Mouse (Mus musculus): ENCODE measurements around the gene Celf1.

The Celf1 gene

DNA sequence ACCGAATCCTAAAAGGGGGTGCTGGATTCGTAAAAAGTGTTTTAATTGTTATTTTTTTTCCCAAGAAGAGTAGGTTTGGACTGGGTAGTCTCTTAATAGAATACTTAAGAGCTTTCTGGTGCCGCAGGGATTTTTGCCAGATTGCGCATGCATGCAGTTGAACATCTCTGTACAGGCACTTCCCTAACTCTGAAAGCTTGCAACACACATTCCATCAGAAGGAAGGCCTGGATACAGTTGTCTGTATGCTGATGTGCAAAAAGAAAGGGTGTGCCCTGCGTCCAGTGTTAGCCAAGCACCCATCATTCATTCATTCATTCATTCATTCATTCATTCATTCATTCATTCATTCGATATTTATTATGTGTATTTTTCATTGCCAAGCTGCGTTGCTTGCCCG is 432 bp upstream of the Celf1 start:
- no peak for DNase-seq (ENCODE audit: low read depth, low spot score)

DNA sequence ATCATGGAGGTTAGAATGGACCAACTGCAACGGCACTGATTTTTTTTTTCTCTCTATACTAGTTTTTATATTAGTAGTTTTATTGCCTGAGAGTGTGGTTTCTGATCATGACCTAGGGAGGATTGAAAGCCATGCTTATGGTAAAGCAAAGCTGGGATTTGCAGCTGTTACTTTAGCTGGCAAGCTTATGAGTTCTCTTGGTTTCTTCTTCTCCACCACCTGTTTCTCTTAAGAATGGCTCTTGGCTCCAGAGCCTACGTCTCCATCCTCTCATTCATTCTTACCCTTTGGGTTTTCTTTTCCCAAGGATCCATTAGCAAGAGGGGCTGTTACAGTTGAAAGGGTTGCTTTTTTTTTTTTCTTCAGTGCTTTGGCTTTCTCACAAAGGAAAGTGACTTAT is 1.6 kb downstream of the Celf1 start:
- no peak for DNase-seq (ENCODE audit: low read depth, low spot score)

DNA sequence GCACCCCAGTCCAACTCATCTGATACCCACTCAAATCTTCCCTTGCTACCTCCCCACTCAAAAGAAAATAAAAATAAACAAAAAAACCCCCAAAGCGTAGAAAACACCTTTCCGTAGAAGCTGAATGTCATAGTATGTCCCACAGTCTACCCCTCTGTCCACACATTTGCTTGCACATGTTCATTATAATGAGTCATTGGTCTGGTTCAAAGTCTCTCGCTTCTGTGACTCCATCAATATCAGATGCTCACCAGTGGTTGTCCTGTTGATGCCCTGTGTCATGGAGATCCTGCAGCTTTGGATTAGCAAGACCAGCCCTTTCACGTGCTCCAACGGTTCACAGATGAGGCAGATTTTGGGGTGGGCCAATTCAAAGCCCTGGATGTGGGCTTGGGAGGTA is 10.0 kb downstream of the Celf1 start:
- DNase-seq (ENCODE audit: low read depth, low spot score): no peak

DNA sequence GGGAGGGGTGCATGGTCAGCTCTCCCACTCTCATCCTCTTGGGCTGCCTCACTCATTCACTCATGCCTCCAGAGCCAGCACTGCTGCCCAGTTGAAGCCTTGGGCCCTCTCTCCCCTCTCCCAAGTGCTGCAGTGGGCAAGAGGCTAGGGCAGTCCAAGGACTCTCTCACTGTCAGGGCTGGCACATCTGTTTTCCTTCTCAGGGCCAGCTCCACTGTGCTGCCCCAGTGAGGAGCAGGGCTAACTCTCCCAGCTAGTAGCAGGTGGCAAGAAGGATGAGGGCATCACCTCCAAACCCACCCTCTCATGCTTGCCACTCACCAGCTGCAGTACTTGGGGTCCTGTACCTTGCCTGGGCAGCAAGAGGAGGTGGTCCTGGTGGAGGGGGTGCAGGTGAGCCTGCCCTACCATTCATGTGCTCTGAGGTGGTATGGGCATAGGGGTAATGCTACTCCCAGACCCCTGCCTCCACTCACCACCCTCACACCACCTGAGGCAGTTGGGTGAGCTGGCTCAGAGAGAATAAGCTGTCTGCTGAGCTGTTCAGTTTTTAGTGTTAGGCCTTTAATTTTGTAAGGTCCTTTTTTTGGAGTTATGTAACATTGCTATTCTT is 10.5 kb downstream of the Celf1 start:
- DNase-seq (ENCODE audit: low read depth, low spot score): no peak

DNA sequence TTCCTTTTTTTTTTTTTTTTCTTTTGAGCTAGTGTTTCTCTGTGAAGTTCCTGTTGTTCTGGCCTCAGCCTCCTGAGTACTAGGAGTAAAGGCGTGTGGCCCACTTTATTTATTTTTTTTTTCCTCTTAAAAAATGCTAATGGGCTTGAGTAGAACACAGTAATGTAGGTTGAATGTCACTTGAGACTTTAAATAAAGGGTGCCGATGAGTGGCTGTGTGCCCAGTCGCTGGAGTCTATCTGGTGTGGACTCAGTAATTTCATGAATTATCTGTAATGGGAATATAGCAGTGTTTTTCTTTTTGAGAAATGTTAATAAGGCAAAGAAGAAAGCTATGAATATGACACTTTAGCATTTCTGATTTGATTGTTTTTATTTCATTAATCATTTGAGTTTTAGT is 13.3 kb downstream of the Celf1 start:
- DNase-seq (ENCODE audit: low read depth, low spot score): no peak

DNA sequence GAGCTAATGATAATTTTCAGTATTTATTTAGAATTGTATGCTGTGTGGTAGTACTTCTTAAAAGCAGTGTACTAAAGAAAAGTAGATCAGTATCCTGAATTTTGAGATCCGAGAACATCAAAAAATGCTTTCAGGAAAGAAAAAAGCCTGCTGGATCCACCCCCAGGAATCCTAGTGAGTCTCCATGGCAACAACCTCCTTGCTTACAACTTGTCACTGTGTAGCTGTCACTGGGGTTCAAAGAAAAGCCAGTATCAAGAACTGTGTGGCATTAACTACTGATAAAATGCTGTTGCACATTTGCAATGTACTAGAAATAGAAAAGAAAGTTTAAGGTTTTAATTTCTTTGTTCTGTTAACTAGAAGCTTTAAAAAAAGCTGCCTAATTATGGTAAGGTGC is 15.9 kb downstream of the Celf1 start:
- no peak for DNase-seq (ENCODE audit: low read depth, low spot score)

DNA sequence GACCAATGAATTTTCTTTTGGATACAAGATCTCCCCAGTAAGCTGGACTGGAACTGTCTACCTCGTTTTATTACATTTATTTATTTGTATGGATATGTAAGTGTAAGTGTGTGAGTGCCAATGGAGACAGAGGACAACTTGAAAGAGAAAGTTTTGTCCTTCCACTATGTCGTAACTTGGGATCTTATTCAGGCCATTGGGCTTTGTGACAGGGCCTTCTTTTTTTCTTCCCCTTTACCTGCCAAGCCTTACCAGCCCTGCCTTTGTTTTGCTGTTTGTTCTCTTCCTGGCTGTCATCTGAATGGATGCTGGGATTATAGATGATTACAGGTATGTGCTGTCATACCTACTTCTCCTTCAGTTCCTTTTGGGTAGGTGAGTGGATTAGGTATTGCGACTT is 18.7 kb downstream of the Celf1 start:
- no peak for DNase-seq (ENCODE audit: low read depth, low spot score)

DNA sequence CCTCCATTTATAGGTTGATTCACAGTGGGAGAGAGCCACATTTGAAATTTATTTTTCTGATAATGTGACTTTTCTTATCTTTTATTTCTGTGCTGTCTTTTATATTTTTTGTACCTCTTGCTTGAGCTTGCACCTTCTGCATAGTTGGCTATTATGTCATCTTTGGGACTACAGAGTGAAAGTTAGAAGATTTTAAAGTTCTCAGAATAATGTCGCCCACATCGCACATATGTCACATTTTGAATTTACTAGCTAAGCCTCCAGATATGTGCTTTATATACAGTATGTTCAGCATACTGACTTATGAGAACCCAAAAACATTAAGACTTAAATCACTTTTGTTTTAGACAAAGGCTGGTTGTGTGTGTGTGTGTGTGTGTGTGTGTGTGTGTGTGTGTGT is 19.8 kb downstream of the Celf1 start:
- no peak for DNase-seq (ENCODE audit: low read depth, low spot score)

DNA sequence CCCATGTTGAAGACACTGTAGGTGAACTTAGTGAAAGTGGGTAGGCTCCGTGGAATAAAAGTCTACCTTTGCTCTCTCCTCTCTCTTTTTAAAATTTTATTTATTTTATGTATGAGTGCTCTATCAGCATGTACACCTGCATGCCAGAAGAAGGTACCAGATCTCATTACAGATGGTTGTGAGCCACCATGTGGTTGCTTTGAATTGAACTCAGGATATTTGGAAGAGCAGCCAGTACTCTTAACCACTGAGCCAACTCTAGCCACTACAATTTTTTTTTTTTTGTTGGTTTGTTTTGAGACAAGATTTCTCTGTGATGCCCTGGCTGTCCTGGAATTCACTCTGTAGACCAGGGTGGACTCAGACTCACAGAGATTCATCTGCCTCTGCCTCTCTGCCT is 23.1 kb downstream of the Celf1 start:
- DNase-seq (ENCODE audit: low read depth, low spot score): no peak

DNA sequence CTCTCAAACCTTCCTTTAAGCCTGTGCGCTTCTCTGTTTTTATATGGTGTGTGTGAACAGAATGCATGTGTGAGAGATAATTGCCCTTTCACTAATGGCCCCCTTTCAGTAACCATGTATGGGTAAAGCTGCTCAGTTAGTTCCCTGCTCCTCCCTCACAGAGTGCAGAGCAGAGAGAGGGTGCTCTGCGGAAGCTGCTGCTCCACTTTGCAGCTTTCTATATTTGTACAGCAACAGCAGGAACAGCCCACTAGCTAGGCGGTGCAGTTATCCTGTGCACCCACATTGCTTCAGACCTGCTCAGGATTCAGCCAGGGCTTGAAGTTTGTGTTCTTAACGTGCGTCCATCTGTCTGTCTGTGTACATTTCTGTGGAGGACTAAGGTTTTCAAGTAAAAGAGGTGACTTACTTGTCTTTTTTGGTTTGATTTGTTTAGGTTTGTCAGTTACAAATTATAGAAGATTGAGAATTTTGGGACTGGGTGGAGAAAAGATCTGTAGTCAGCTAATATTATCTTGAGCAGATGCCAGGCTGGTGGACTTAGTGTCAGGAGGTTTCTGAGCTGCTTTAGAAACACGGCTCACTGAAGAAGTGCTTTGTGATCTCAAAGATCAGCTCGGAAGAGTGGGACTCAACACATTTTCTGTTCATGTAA is 24.8 kb downstream of the Celf1 start:
- no peak for DNase-seq (ENCODE audit: low read depth, low spot score)

DNA sequence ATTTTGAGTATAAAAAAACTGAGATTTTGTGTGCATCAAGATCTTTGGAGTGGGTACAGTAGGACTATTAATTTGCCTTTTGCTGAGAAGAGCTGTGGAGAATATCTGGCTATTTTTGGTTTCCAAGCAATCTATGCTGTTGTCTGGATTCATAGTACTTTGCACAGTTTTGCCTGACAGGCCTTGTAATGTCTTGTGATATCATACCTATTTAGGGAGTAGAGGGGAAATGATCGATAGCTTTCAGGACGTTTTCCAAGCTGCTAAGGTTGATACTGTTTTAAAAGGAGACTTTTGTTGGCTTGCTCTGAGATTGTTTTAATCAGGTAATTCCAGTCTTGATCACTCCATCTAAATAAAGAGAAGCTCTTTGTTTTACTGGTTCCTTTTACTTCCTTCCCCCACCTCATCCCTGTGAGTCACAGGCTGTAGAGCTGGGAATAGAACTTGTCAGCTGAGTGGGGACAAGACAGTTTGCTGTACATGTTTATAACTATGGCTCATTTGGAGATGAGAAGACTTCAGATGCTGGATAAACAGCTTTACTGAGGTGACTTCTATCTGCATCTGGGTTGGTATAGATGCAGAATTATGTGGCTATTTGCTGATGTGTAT is 25.4 kb downstream of the Celf1 start:
- DNase-seq (ENCODE audit: low read depth, low spot score): no peak

DNA sequence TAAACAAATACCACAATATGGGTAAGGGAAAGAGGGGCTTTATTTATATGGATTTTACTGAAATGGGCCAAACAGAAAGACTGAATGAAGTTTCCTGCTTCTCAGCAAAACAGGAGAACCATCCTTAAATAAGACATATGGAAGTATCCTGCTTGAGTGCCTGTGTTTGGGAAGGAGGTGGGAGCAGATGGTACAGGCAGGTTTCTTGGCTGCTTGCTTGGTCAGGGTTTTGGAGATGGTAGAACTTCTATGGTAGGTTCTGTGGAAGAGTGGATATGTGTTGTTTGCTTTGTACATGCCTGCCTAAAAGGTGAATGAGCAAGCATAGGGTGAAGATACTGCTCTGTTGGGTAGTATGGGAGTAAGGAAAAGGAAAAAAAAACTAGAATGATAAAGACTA is 30.4 kb downstream of the Celf1 start:
- DNase-seq (ENCODE audit: low read depth, low spot score): no peak

DNA sequence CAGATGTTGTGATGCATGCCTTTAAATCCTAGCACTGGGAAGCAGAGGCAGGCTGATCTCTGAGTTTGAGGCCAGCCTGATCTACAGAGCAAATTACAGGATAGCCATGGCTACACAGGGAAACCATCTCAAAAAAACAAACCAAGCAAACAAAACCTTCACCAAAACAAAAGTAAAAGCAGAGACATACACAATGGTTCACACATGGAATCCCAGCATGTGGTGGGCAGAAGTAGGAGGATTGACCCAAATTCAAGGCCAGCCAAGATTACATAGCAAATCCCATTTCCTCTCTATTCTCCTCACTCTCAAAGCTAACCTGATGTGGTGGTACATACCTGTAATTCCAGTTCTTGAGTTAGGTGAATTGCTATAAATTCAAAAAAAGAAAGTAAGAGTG is 33.9 kb downstream of the Celf1 start:
- no peak for DNase-seq (ENCODE audit: low read depth, low spot score)

DNA sequence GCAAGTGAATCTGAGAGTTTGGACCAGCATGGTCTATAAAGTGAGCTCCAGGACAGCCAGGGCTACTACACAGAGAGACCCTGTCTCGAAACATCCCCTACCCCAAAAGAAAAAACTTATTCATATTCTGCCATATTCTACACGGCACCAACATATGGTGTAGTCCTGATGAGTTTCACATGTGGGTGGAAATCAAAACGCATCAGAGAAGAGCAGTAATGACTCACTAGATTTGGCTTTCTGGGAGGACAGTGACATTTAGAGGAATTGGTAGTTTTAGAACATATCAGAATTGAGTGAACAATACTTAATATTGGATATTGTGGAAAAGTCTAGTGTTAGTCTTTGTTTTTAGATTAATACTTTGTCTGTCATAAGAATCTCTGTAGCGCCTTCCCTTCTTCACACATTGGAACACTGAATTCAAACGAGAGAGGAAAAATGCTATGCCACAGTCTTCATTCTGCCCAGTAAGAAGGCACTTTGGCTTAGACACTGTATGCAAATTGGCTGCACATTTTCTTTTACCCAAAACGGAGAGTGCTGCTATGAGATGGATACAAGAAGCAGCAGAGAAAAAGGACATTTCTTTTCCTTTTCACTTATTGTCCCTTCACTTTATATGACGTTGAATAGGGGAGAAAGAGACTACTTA is 35.1 kb downstream of the Celf1 start:
- DNase-seq (ENCODE audit: low read depth, low spot score): no peak

DNA sequence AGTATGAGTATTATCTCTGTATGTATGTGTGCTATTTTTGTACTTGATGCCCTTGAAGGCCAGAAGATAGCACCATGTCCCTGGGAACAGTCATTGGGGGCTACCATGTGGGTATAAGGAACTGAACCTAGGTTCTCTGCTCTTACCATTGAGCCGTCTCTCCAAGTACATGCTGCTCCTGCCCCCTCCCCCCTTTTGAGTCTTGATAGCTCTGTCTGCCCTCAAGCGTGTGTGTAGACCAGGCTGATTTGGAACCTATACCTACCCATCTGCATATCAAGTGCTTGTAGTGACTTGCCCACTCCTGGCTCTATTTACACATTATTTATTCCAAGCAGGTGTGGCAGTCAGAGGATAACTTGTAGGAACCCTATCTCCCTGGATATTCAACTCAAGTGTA is 36.4 kb downstream of the Celf1 start:
- no peak for DNase-seq (ENCODE audit: low read depth, low spot score)

DNA sequence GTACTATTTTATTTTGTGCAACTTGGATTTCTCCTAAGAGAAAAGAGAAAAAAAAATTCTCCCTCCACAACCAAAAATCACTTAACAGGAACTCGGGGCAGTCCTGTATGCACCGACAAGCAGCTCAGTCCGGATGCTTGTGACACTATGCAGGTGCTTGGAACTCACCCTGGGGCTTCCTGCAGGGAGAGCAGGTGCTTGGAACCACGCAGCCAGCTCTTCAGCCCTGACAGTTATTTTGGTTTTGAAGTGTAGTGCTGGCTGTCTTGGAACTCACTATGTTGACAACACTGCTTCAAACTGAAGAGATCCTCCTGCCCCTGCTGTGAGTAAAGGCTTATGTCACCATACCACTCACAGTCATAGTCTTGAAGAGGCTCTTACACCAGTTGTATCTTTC is 37.1 kb downstream of the Celf1 start:
- DNase-seq (ENCODE audit: low read depth, low spot score): no peak

DNA sequence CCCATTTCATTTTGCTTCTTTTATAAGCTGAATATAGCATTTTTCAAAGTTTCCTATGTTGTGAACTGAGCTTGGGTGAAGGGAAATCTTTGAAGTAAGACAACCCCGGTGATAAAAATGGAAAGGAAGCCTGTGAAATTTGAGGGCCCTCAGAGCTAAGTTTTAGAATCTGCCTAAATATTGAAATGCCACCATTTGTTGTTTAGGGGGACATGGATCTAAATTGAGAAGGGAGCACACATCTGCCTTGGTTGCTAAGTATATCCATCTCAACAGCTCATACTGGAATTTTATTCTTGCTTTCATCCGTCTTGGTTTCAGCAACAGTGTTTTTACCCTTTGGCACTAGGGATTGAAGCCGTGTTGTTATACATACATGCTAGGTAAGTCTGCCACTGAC is 45.9 kb downstream of the Celf1 start:
- no peak for DNase-seq (ENCODE audit: low read depth, low spot score)

DNA sequence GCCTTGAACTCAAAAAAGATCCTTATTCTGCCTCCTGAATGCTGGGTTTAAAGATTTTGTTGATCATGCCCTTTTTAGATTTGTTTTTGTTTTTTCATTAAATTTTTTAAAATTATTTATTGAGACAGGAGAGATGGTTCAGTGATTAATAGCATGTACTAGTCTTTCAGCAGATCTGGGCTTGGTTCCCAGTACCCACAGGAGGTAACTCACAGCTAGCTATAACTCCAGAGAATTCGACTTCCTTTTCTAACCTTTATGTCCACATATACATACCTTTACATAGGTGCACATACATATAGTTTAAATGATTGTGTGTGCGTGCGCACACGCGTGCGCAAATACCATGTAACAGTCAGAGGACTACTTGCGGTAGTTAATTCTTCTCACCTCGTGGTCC is 68.4 kb downstream of the Celf1 start:
- DNase-seq (ENCODE audit: low read depth, low spot score): no peak

DNA sequence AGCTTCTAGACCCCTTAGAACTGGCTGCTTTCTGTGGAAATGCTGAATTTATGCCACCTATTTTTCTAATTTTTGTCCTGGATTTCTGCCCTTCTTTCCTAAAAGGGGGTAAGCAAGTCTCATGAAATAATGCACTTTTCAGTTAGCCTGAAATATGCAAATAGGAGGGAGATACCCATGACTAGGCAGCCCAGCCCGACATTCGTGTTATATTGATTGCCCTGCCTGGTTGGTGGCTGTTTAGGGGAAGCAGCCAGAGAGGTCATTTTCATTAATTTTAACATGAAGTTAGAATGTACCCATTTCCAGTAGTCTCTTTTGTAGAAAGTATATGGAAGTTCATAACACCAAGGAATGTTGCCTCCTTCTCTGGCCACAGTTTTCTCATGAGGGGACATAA is 73.7 kb downstream of the Celf1 start:
- DNase-seq (ENCODE audit: low read depth, low spot score): no peak

DNA sequence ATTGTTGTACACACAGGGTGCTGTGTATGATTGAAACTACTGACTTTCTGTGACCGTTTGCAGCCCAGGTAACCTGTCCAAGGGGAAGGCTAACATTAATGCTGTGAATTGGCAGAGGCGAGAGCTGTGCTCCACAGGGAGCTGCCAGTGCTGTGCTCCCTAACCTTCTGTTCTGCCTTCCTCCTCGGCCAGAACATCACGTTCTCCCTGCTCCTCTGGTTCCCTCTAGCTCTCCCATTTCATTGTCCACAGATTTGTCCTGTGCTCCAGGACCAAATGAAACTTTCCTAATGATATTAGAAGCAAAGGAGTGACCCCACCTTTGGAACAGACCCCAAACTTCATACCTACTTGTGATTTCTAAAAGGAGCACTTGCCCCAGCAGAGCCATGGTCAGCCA is 75.2 kb downstream of the Celf1 start:
- DNase-seq (ENCODE audit: low read depth, low spot score): no peak

DNA sequence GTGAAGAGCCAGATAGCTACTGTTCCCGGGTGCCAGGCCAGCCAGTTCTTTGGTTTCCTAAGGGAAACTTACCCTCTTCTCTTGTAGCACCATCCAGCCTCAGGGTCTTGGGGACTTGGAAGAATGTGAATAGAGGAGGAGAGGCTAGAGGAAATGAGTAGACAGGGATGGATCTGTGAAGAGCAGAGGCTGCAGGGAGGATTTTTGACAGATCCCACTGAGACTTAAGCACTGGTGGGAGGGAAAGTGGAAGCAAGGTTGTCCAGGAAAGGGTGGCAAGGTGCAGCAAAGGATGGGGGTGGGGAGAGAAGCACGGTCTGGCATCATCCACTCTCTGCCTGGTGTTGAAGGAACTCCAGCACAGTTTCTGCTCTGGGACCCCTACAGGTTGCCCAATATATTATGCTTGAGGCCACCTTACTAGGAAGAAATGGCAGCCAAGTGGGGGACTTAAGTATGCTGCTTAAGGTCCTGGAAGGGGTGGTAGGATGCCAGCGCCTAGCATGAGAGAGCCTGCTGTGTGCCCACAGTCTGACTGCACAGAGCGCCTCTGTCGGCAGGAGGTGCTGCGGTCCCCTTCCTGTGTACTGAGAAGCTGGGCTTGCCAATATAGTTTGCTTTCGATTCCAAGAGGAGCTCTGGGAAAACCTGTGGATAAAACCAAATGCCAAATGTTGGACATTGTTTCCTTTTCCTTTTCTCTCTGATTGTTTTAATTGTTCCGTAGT is 78.0 kb downstream of the Celf1 start:
- no peak for DNase-seq (ENCODE audit: low read depth, low spot score)

DNA sequence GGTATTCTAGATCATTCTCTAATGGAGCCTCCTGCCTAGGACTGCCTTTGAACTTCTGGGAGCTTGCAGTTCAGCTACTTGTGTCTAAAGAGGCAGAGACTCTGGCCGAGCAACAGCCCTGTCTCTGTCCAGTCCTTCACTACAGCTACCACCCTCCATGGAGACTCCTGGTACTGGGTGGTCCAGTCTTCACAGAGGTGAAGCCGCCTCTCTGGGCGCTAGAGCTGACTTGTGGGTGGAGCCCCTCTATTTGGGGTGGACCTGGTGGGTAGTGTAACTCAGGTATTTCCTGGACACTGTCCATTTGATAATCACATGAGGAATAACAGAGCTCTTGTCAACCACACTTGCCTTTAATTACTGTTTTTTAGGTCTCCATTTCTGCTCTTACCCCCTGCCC is 79.7 kb downstream of the Celf1 start:
- DNase-seq (ENCODE audit: low read depth, low spot score): no peak
